Mouse (Mus musculus): ENCODE results near the gene Mthfd1. TPM values are rescaled to one million over a fixed set of nuclear protein-coding genes. Genes with fewer than 3 reads are reported as not detected.

Gene Mthfd1
- polyA plus RNA-seq, 1 experiment from 2014 or later: 142 TPM

DNA sequence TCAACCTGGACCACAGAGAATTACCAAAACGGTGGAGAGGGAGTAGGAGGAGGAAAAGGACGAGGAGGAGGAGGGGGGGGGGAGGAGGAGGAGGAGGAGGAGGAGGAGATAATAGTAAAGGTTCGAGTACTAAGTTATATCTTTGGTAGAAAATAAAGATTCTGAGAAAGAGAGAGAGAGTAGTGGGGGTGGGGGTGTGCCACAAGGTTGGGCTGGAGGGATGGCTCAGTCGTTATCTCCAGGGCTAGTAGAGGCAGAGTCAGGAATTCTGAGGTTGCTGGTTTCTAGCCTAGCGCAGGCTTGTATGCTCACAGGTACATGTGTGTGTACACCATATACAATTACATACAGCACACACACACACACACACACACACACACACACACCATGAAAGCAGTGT, 13.3 kb upstream of the Mthfd1 start:
- ATAC-seq: peak; percentile 67
- Histone ChIP-seq H3K36me3 (no peaks in the 10 kb centered on the region), H3K27ac (peak overlapping the region; percentile 84), H3K4me3 (no peak overlapping the region), H3K4me1 (peaks cover 45% of the 10 kb centered on the region), H3K27me3 (replicated peaks) (no peaks in the 10 kb centered on the region), H3K9me3 (replicated peaks) (no peaks in the 10 kb centered on the region), H3K9ac (peak overlapping the region; percentile 31; the same call in 1 of the 2 replicates), H3K4me2 (peak overlapping the region; percentile 45)
- 23% methylated on average over 5 of the region's 5 CpGs for WGBS (ENCODE audit: insufficient replicate concordance)

DNA sequence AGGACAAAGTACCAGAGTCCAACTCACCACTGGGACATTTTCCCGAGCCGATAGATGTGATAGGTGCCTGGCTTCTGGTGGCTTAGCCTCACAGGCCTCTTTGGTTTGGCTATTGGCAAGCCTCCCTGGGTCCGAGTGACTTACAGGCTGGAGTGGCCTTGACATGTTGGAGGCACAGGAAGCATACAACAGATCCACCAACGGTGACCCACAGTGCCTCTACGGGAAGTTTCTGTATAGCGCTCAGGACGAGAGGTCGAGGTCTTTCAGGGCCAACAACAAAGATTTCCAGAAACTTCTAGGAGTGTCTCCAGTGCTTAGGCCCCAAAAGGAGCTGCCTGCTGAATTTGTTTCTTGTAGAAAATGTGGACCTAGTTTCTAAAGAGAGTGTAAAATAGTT, 10.1 kb upstream of the Mthfd1 start:
- H3K36me3 ChIP-seq: no peaks in the 10 kb centered on the region
- H3K27me3 ChIP-seq (replicated peaks): no peaks in the 10 kb centered on the region
- peaks cover 24% of the 10 kb centered on the region for H3K4me1 ChIP-seq
- H3K4me3 ChIP-seq: no peak overlapping the region
- 77% methylated on average over 8 of the region's 8 CpGs for WGBS (ENCODE audit: insufficient replicate concordance)
- no peaks in the 10 kb centered on the region for H3K9me3 ChIP-seq (replicated peaks)
- ATAC-seq: no peak
- no peak overlapping the region for H3K27ac ChIP-seq
- H3K4me2 ChIP-seq: no peak overlapping the region
- no peak overlapping the region for H3K9ac ChIP-seq

DNA sequence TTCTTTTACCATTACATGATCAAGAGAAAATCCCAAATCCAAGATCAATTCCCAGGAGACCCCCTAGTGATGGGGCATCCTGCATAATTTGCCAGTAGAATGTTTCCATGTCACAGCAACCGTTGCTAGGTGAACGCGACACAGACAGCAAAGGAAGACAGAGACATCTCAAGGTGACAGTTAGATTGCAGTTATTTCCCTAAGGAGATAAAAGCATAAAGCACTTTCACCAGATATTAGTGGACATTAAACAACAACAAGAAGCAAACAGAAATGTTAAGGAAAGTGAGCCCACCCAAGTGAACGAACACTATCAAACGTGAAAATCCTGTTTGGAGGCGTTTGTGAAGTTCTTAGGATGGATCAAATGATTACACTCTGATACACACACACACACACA, 8.5 kb upstream of the Mthfd1 start, which contains the start of gene Tex21:
Tex21 (minus strand) TSS at position 101 of the 400 bp plus-strand sequence.
- H3K9ac ChIP-seq: no peak within 1 kb of the TSS
- H3K4me1 ChIP-seq: peaks cover 7% of the 10 kb centered on the region
- no peak within 1 kb of the TSS for H3K4me3 ChIP-seq
- no peak for ATAC-seq
- H3K4me2 ChIP-seq: no peak within 1 kb of the TSS
- H3K9me3 ChIP-seq (replicated peaks): no peaks in the 10 kb centered on the region
- no peak within 1 kb of the TSS for H3K27ac ChIP-seq
- no peaks in the 10 kb centered on the region for H3K36me3 ChIP-seq
- H3K27me3 ChIP-seq (replicated peaks): no peaks in the 10 kb centered on the region
- WGBS (ENCODE audit: insufficient replicate concordance): 87% methylated on average over 6 of the region's 6 CpGs

DNA sequence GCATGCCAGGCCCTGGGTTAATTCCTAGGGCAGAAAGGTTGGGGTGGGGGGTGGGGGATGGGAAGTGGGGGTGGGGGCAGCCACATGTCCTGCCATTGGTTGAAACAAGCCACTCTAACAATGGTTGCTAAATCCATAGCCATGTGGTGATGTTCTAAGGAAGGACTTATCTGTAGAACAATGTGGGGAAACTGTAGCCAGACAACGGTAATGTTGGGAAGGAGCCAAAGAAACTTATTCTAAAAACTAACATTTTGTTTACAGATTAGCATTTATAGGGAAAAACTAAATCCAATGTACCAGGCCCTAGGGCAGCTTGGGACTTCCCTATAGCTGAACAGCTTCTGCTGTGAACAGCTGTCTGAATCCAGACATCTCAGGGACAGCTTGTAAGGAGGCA, 2.0 kb upstream of the Mthfd1 start:
- no peak overlapping the region for H3K4me3 ChIP-seq
- 80% methylated on average over 1 of the region's 1 CpGs for WGBS (ENCODE audit: insufficient replicate concordance)
- H3K27ac ChIP-seq: no peak overlapping the region
- no peaks in the 10 kb centered on the region for H3K9me3 ChIP-seq (replicated peaks)
- no peak for ATAC-seq
- H3K9ac ChIP-seq: no peak overlapping the region
- 0 out of 2 replicates have a peak, but pooled peaks cover 3% of the 10 kb centered on the region for H3K36me3 ChIP-seq
- peaks cover 26% of the 10 kb centered on the region for H3K4me1 ChIP-seq
- no peak overlapping the region for H3K4me2 ChIP-seq
- no peaks in the 10 kb centered on the region for H3K27me3 ChIP-seq (replicated peaks)

DNA sequence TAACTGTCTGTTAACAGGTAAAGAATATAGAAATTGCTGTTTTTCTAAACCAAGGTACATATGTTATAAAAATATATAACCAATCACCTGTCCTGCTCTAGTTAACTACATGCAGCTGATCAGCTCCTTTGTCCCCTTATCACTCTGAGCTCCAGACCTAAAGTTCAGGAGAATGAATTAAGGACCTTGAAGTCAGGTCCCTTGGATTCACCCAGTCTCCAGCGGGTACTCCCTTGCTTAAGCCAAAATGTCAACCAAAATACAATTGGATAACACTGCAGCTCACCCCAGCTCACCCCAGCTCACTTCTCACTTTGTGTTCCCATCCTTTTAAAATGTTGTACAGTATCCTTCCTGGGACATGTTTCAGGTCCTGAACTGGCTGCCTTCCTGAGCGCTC, 1.5 kb upstream of the Mthfd1 start:
- Histone ChIP-seq H3K36me3 (peaks cover 7% of the 10 kb centered on the region; the same call in 1 of the 2 replicates), H3K4me2 (no peak overlapping the region), H3K4me3 (no peak overlapping the region), H3K4me1 (peaks cover 30% of the 10 kb centered on the region), H3K27ac (no peak overlapping the region), H3K9ac (no peak overlapping the region), H3K27me3 (replicated peaks) (no peaks in the 10 kb centered on the region), H3K9me3 (replicated peaks) (no peaks in the 10 kb centered on the region)
- WGBS (ENCODE audit: insufficient replicate concordance): 70% methylated on average over 2 of the region's 2 CpGs
- no peak for ATAC-seq

DNA sequence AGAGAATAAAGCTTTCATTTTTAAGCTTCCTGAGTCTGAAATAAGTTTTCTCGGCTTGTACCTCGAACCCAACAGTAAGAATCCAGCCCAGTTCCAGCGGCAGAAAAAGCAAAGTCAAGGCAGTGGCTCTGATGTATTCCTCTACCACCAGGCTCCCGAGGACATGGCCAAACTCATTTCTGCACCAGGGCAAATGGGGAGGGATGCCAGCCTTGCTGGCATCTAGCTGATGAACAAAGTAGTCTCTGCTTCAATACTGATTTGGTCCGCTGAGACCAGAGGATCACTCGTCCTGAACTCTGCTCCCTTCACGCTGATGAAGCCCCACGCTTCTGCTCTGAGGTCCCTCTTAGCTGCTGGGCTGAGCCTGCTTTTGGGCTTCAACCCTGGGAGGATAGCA, 1.1 kb upstream of the Mthfd1 start:
- no peak for ATAC-seq
- peaks cover 34% of the 10 kb centered on the region for H3K4me1 ChIP-seq
- H3K27ac ChIP-seq: peak overlapping the region; percentile 76; the same call in 1 of the 2 replicates
- H3K36me3 ChIP-seq: peaks cover 9% of the 10 kb centered on the region; the same call in 1 of the 2 replicates
- no peaks in the 10 kb centered on the region for H3K9me3 ChIP-seq (replicated peaks)
- H3K27me3 ChIP-seq (replicated peaks): no peaks in the 10 kb centered on the region
- 67% methylated on average over 8 of the region's 8 CpGs for whole genome bisulfite sequencing (ENCODE audit: insufficient replicate concordance)
- no peak overlapping the region for H3K9ac ChIP-seq
- H3K4me3 ChIP-seq: no peak overlapping the region
- no peak overlapping the region for H3K4me2 ChIP-seq

DNA sequence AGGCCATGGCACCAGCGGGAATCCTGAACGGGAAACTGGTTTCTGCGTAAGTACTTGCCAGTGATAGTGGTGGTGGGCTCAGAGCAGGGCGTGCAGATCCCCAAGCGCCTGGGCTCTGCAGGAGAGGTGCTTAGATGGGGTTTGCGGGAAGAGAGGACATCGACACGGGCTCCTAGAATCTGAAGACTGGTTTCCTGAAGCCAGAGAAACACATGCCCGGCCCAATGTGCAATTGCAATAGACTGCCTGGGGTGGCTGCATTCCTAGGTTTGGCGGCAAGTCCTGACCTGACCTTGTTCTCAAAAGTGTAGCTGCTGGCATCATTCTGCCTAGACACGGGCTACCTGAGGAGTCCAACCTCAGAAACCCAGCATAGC, 389 bp downstream of the Mthfd1 start:
- Histone ChIP-seq H3K27me3 (replicated peaks) (no peaks in the 10 kb centered on the region), H3K27ac (peak overlapping the region; percentile 76), H3K4me2 (peak overlapping the region; percentile 94), H3K4me1 (peaks cover 36% of the 10 kb centered on the region), H3K9me3 (replicated peaks) (no peaks in the 10 kb centered on the region), H3K4me3 (peak overlapping the region; percentile 71), H3K36me3 (peaks cover 9% of the 10 kb centered on the region; the same call in 1 of the 2 replicates), H3K9ac (peak overlapping the region; percentile 77)
- WGBS (ENCODE audit: insufficient replicate concordance): 0% methylated on average over 11 of the region's 11 CpGs
- ATAC-seq: peak; percentile 21

DNA sequence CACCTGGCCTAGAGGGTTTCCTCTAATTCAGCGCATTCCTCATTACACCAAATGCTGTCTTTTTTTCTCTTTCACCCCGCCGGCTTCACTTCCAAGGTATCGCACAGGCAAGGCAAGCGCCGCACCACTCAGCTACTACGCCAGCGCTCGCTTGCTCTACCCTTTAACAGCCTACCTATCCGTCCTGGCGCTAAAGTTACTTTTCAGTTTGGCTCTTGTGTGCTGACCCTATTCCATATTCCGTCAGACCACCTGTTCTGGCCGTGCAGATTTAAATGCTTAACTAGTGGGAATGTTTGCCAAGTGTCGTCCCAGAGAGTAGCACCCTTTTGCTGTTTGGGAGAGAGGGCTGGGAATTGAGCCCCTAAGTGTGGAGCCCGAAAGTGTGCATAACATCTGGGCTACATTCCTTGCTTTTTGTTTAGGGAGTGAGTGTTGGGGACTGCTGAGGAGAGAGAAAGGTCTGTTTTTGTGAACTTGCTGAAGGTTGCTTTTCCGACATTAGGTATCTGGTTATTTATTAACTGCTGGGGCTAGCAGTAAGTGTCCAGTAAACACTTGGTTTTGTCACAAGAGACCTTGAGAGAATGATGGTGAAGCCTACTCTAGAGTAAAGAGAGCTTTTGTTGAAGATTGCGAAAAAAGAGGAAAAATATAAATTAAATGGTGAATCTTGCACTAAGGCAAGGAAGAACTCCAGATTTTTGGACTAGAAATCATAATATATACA, 1.2 kb downstream of the Mthfd1 start:
- WGBS (ENCODE audit: insufficient replicate concordance): 6% methylated on average over 17 of the region's 17 CpGs
- H3K27ac ChIP-seq: peak overlapping the region; percentile 76
- peak overlapping the region; percentile 77 for H3K9ac ChIP-seq
- peak overlapping the region; percentile 71 for H3K4me3 ChIP-seq
- no peaks in the 10 kb centered on the region for H3K9me3 ChIP-seq (replicated peaks)
- H3K27me3 ChIP-seq (replicated peaks): no peaks in the 10 kb centered on the region
- peaks cover 9% of the 10 kb centered on the region; the same call in 1 of the 2 replicates for H3K36me3 ChIP-seq
- H3K4me2 ChIP-seq: peak overlapping the region; percentile 94
- no peak for ATAC-seq
- H3K4me1 ChIP-seq: peaks cover 38% of the 10 kb centered on the region

DNA sequence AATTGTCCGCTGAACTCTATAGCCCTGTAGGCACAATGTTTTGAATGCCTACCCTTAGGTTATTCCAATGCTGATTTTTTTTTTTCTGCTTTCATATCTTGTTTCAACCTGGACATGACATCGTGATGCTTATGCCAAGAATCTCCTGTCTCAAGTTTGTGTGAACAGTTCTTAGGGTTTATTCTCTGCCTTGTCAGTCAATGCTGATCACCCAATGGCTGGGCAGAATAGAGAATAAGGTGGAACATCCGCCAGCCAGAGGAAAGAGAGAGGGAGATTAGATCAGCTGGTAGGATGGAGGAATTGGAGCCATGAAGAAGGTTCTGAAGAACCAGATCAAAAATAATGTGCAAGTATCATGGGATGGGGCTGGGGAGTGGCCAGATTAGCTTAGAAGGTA, 5.6 kb downstream of the Mthfd1 start:
- H3K9ac ChIP-seq: no peak overlapping the region
- no peaks in the 10 kb centered on the region for H3K9me3 ChIP-seq (replicated peaks)
- WGBS (ENCODE audit: insufficient replicate concordance): 78% methylated on average over 3 of the region's 3 CpGs
- no peaks in the 10 kb centered on the region for H3K27me3 ChIP-seq (replicated peaks)
- no peak overlapping the region for H3K27ac ChIP-seq
- no peak overlapping the region for H3K4me2 ChIP-seq
- H3K4me3 ChIP-seq: no peak overlapping the region
- ATAC-seq: no peak
- H3K36me3 ChIP-seq: peaks cover 33% of the 10 kb centered on the region
- peaks cover 60% of the 10 kb centered on the region for H3K4me1 ChIP-seq

DNA sequence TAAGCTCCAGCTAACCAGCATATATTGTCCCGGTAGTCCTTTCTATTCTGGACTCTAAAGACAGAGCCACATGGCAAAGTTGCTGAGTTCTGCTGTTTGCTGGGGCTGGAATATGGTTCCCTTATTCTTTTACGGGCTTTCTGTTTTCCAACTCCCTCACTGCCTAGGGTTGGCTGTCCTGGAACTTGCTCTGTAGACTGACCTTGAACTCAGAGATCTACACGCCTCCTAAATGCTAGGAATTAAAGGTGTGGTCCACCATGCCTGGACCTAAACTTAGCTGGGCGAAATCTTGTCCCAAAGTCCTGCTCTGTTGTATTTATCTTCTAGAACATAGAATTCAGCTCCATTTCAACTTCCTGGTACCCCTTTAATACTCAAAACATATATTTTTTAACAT, 6.5 kb downstream of the Mthfd1 start:
- H3K9ac ChIP-seq: no peak overlapping the region
- WGBS (ENCODE audit: insufficient replicate concordance): 76% methylated on average over 4 of the region's 4 CpGs
- no peaks in the 10 kb centered on the region for H3K9me3 ChIP-seq (replicated peaks)
- H3K4me1 ChIP-seq: peaks cover 52% of the 10 kb centered on the region
- H3K4me2 ChIP-seq: no peak overlapping the region
- no peaks in the 10 kb centered on the region for H3K27me3 ChIP-seq (replicated peaks)
- no peak for ATAC-seq
- H3K27ac ChIP-seq: no peak overlapping the region
- no peak overlapping the region for H3K4me3 ChIP-seq
- H3K36me3 ChIP-seq: peaks cover 42% of the 10 kb centered on the region

DNA sequence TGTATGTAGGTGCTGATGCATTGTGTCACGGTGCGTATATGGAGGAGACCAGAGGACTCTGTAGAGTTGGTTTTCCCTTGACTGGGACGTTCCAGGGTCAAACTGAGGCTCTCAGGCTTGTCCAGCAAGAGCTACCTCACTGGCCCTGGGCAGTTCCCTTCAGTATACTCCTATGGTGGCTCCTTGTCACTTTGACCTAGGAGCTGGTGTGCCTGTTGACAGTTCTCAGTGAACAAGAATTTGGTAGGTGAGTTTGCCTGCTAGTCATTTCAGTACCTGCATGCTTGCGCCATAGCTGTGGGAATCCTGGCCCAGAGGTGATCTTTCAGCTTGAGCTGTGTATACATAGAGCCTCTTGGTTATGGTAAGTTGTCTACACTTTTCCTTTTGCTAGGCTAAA, 7.8 kb downstream of the Mthfd1 start:
- Histone ChIP-seq H3K4me2 (no peak overlapping the region), H3K9me3 (replicated peaks) (no peaks in the 10 kb centered on the region), H3K27me3 (replicated peaks) (no peaks in the 10 kb centered on the region), H3K4me3 (no peak overlapping the region), H3K4me1 (peaks cover 45% of the 10 kb centered on the region), H3K27ac (peak overlapping the region; percentile 25; the same call in 1 of the 2 replicates), H3K9ac (no peak overlapping the region), H3K36me3 (peaks cover 46% of the 10 kb centered on the region)
- WGBS (ENCODE audit: insufficient replicate concordance): 85% methylated on average over 4 of the region's 4 CpGs
- no peak for ATAC-seq

DNA sequence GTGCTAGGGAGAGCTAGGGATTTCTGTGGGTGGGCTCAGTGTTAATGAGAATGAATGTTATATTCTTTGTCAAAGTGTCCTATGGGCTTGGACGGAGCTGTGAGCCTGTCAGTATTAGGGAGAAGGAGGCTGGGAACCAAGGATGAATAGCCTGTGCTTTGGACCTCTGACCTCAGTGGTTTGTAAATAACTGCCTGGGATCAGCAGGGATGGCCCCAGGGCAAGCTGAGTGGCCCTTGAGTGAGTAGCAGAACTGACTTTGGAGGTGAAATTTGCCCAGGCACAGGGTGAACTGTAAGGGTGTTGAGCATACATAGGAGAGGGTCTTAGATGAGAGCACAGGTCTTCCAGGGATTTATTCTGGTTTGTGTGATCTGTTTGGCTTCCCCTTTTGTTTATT, 8.8 kb downstream of the Mthfd1 start:
- Histone ChIP-seq H3K9me3 (replicated peaks) (no peaks in the 10 kb centered on the region), H3K9ac (no peak overlapping the region), H3K4me2 (no peak overlapping the region), H3K4me1 (peaks cover 47% of the 10 kb centered on the region), H3K27ac (no peak overlapping the region), H3K27me3 (replicated peaks) (no peaks in the 10 kb centered on the region), H3K4me3 (no peak overlapping the region), H3K36me3 (peaks cover 48% of the 10 kb centered on the region)
- no peak for ATAC-seq
- WGBS (ENCODE audit: insufficient replicate concordance): 73% methylated on average over 1 of the region's 1 CpGs
